Mouse (Mus musculus) liver, embryonic 14.5 days (tissue): ENCODE data around the gene Iqsec1. TPM values are rescaled to one million over a fixed set of nuclear protein-coding genes. Genes with fewer than 3 reads are reported as not detected.

Source experiments
- ATAC-seq: fragments of 200-750 bp; cut with Nextera tagmentation; 2 replicates; pipeline ENCODE4 v1.8.0; 2017; ENCODE audit warnings: moderate number of reproducible peaks, mild to moderate bottlenecking, moderate library complexity; ENCODE audit not compliant: insufficient read depth
- DNase-seq, 3 experiments: peaks; one replicate each; pipeline ENCODE4 v3.0.0-alpha.2; 2012 to 2013; ENCODE audit warnings: low read depth in 3 of 3, low spot score in 3 of 3
- H3K27ac ChIP-seq: fragments of 300-500 bp; sonication (generic); 2 replicates; pipeline ENCODE4 v1.5.1; 2014; ENCODE audit warnings: moderate library complexity, mild to moderate bottlenecking, control low read depth, inconsistent platforms
- H3K27me3 ChIP-seq: fragments of 300-500 bp; sonication (generic); 2 replicates; pipeline ENCODE4 v1.6.1; 2014; ENCODE audit warnings: mild to moderate bottlenecking, low read length, moderate library complexity; ENCODE audit not compliant: control insufficient read depth, insufficient read depth
- H3K36me3 ChIP-seq: fragments of 300-500 bp; sonication (generic); replicated peaks from 2 replicates; pipeline ENCODE4 v1.6.1; 2014; ENCODE audit warnings: low read depth; ENCODE audit not compliant: control insufficient read depth, insufficient read depth
- H3K4me1 ChIP-seq, 2 experiments: fragments of 200-500 bp in 1 of 2; fragments of 300-500 bp in 1 of 2; sonication (generic) in 1 of 2; replicated peaks; 2 replicates each; pipeline ENCODE4 v1.6.1; 2012 to 2014; ENCODE audit warnings: antibody characterized with exemption in 1 of 2, inconsistent platforms in 1 of 2, low read length in 1 of 2; ENCODE audit not compliant: control insufficient read depth in 2 of 2, insufficient read depth in 2 of 2
- H3K4me2 ChIP-seq: fragments of 300-500 bp; sonication (generic); 2 replicates; pipeline ENCODE4 v1.6.1; 2014; ENCODE audit warnings: low read depth, mild to moderate bottlenecking, control low read depth, moderate library complexity
- H3K4me3 ChIP-seq, 2 experiments: fragments of 200-500 bp in 1 of 2; fragments of 300-500 bp in 1 of 2; sonication (generic) in 1 of 2; 2 replicates each; pipeline ENCODE4 v1.5.1; 2012 to 2014; ENCODE audit warnings: low read depth in 2 of 2, low read length in 2 of 2, mild to moderate bottlenecking in 2 of 2, control low read depth in 1 of 2, inconsistent platforms in 1 of 2, moderate library complexity in 1 of 2; ENCODE audit not compliant: insufficient read depth in 1 of 2
- H3K9ac ChIP-seq: fragments of 300-500 bp; sonication (generic); replicated peaks from 2 replicates; pipeline ENCODE4 v1.6.1; 2014; ENCODE audit warnings: mild to moderate bottlenecking, control low read depth, moderate library complexity
- H3K9me3 ChIP-seq: fragments of 300-500 bp; sonication (generic); 2 replicates; pipeline ENCODE4 v1.6.1; 2016; ENCODE audit warnings: low read length, mixed read lengths; ENCODE audit not compliant: control insufficient read depth
- CTCF ChIP-seq: IDR thresholded peaks from 2 replicates; pipeline ENCODE4 v1.5.1; 2016; ENCODE audit warnings: antibody characterized with exemption, low read depth, control low read depth
- EP300 ChIP-seq: IDR thresholded peaks from 2 replicates; pipeline ENCODE4 v1.6.1; 2016; ENCODE audit warnings: antibody characterized with exemption, low read depth
- WGBS: fragments of 180-500 bp; shearing (Covaris S2); extraction: QIAGEN DNeasy Blood & Tissue Kit; methylation state at CpG from one replicate; pipeline ENCODE4 v1.1.7; 2014; ENCODE audit not compliant: insufficient replicate concordance; 5-methylcytosine and 5-hydroxymethylcytosine counted together
- polyA plus RNA-seq, 2 experiments: library from polyadenylated mRNA; depleted of rRNA in 1 of 2; stranded (reverse) in 1 of 2; unstranded in 1 of 2; fragments of >200 nt; fragmentation: Nextera tagmentation in 1 of 2; extraction: Ambion mirVana in 1 of 2; gene quantifications; 2 replicates each; pipeline versions ENCODE4 v1.2.1 to v1.2.3; 2012 to 2014

The Iqsec1 gene
- polyA plus RNA-seq, 2 experiments: 4.0 to 9.0 TPM

GRCm38 (mm10) chr6:90805101-90805500, 183.4 kb downstream of the Iqsec1 start:
- Histone ChIP-seq H3K27ac (no peak overlapping the region), H3K27me3 (no peaks in the 10 kb centered on the region), H3K4me1 (no peaks in the 10 kb centered on the region), H3K4me3 (no peak overlapping the region), H3K36me3 (no peaks in the 10 kb centered on the region), H3K4me2 (no peak overlapping the region), H3K9me3 (no peaks in the 10 kb centered on the region), H3K9ac (no peak overlapping the region)
- no peak for ATAC-seq
- DNase-seq: no peak
- TF ChIP-seq CTCF (no peak), EP300 (no peak)
- 37% methylated on average over 2 of the region's 2 CpGs for WGBS

DNA sequence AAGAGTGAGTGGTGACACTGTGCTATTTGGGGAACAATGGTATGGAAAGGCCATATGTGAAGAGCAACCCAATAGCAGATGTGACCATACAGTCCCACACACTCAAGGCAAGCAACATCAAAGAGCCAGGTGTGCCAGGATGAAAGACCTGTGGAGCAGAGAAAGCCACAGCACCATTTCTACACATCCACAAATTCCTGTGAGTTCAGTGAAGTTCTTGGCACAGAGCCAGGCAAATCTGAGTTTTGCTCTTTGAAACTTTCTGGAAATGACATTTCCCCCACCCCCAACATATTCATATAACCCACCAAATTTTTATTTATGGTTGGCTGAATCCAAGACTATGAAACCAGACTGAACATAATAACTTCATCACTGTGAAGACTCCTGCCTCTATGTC, 183.8 kb downstream of the Iqsec1 start:
- H3K4me2 ChIP-seq: no peak overlapping the region
- no peak for DNase-seq
- TF ChIP-seq EP300: no peak
- no peak for TF ChIP-seq CTCF
- H3K4me3 ChIP-seq: no peak overlapping the region
- no peak overlapping the region for H3K27ac ChIP-seq
- H3K36me3 ChIP-seq: no peaks in the 10 kb centered on the region
- no peak overlapping the region for H3K9ac ChIP-seq
- no peaks in the 10 kb centered on the region for H3K27me3 ChIP-seq
- no peak for ATAC-seq
- no peaks in the 10 kb centered on the region for H3K4me1 ChIP-seq
- no peaks in the 10 kb centered on the region for H3K9me3 ChIP-seq

DNA sequence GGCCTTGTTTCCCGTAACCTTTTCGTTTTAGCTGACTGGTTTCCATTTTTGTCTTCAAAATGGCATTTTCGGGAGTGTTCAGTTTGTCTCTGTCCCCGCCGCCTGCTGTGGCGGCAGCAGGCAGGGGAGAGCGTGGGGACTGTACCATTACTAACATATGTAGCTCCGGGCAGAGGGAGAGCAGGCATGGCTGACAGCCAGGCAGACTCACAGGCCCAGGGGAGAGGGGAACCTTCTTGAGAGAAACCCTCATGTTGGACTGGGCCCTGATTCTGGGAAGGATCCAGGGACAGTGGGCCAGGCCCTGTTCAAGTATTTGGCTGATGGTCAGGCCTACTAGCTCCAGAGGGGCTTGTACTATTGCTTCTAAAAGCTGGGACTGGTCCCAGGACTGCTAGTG, 185.9 kb downstream of the Iqsec1 start:
- Histone ChIP-seq H3K4me2 (no peak overlapping the region), H3K27ac (no peak overlapping the region), H3K9me3 (no peaks in the 10 kb centered on the region), H3K36me3 (no peaks in the 10 kb centered on the region), H3K9ac (no peak overlapping the region), H3K4me1 (no peaks in the 10 kb centered on the region), H3K27me3 (no peaks in the 10 kb centered on the region), H3K4me3 (no peak overlapping the region)
- DNase-seq (no peak), ATAC-seq (no peak)
- no peak for TF ChIP-seq EP300
- no peak for TF ChIP-seq CTCF
- WGBS: 75% methylated on average over 8 of the region's 8 CpGs

DNA sequence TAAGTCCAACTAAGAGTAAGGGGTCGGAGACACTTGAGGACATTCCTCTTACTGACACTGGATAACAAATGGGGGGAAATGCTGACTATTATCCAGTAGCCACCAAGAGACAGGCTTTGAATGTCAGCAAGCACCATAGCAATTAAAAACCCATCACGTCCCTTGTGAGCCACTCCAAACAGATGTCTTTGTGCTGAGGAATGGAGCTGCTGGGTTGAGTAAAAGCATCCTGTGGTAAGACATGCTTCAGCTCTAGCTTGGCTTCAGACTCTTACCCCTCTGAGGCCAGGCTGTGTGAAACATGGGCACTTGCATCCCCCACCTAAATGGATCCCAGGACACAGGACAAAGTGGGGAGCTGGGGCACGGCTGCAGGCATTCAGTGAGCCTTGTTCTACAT, 186.4 kb downstream of the Iqsec1 start:
- Histone ChIP-seq H3K36me3 (no peaks in the 10 kb centered on the region), H3K27me3 (no peaks in the 10 kb centered on the region), H3K4me2 (no peak overlapping the region), H3K27ac (no peak overlapping the region), H3K9ac (no peak overlapping the region), H3K4me1 (no peaks in the 10 kb centered on the region), H3K4me3 (no peak overlapping the region), H3K9me3 (no peaks in the 10 kb centered on the region)
- TF ChIP-seq EP300 (no peak), CTCF (no peak)
- DNase-seq: no peak
- 58% methylated on average over 3 of the region's 3 CpGs for WGBS
- ATAC-seq: no peak

- Histone ChIP-seq H3K27ac (no peak overlapping the region), H3K9me3 (no peaks in the 10 kb centered on the region), H3K4me1 (no peaks in the 10 kb centered on the region), H3K4me3 (no peak overlapping the region), H3K36me3 (no peaks in the 10 kb centered on the region), H3K27me3 (no peaks in the 10 kb centered on the region), H3K4me2 (no peak overlapping the region), H3K9ac (no peak overlapping the region)
- 46% methylated on average over 2 of the region's 2 CpGs for WGBS
- TF ChIP-seq EP300 (no peak), CTCF (no peak)
- ATAC-seq (no peak), DNase-seq (no peak)
Measured at GRCm38 (mm10) chr6:90800825-90801224, 187.7 kb downstream of the Iqsec1 start.
